Mouse (Mus musculus) heart, embryonic 14.5 days (tissue): Measurements from ENCODE around the gene Sgms1. TPM values are rescaled to one million over a fixed set of nuclear protein-coding genes. Genes with fewer than 3 reads are reported as not detected.

Source experiments
- ATAC-seq: fragments of 200-750 bp; cut with Nextera tagmentation; 2 replicates; pipeline ENCODE4 v1.8.0; 2017; ENCODE audit warnings: low read depth, moderate TSS enrichment; ENCODE audit not compliant: insufficient number of reproducible peaks, insufficient read depth, low FRiP score
- H3K27ac ChIP-seq, 2 experiments: fragments of 200-500 bp in 1 of 2; fragments of 300-500 bp in 1 of 2; sonication (generic) in 1 of 2; replicated peaks in 1 of 2; 2 replicates each; pipeline ENCODE4 v1.5.1; 2012 to 2014; ENCODE audit warnings: low read depth in 2 of 2, low read length in 2 of 2, control low read depth in 1 of 2, mild to moderate bottlenecking in 1 of 2, mixed read lengths in 1 of 2; ENCODE audit not compliant: control insufficient read depth in 1 of 2, insufficient read depth in 1 of 2
- H3K27me3 ChIP-seq: fragments of 300-500 bp; sonication (generic); 2 replicates; pipeline ENCODE4 v1.6.1; 2014; ENCODE audit warnings: mild to moderate bottlenecking, low read length, control low read depth; ENCODE audit not compliant: control insufficient read depth, insufficient read depth
- H3K36me3 ChIP-seq: fragments of 300-500 bp; sonication (generic); 2 replicates; pipeline ENCODE4 v1.6.1; 2014; ENCODE audit warnings: mild to moderate bottlenecking, control low read depth, low read length, mixed read lengths; ENCODE audit not compliant: control insufficient read depth, insufficient read depth
- H3K4me1 ChIP-seq, 2 experiments: fragments of 200-500 bp in 1 of 2; fragments of 300-500 bp in 1 of 2; sonication (generic) in 1 of 2; 2 replicates each; pipeline ENCODE4 v1.6.1; 2012 to 2014; ENCODE audit warnings: low read length in 2 of 2, control low read depth in 1 of 2, mixed read lengths in 1 of 2; ENCODE audit not compliant: control insufficient read depth in 2 of 2, insufficient read depth in 2 of 2
- H3K4me2 ChIP-seq: fragments of 300-500 bp; sonication (generic); 2 replicates; pipeline ENCODE4 v1.6.1; 2014; ENCODE audit warnings: mild to moderate bottlenecking, low read length
- H3K4me3 ChIP-seq, 2 experiments: fragments of 200-500 bp in 1 of 2; fragments of 300-500 bp in 1 of 2; sonication (generic) in 1 of 2; 2 replicates each; pipeline ENCODE4 v1.5.1; 2012 to 2014; ENCODE audit warnings: low read length in 2 of 2, mild to moderate bottlenecking in 2 of 2, control low read depth in 1 of 2, low read depth in 1 of 2, moderate library complexity in 1 of 2; ENCODE audit not compliant: control insufficient read depth in 1 of 2, insufficient read depth in 1 of 2
- H3K9ac ChIP-seq: fragments of 300-500 bp; sonication (generic); 2 replicates; pipeline ENCODE4 v1.6.1; 2014; ENCODE audit warnings: mild to moderate bottlenecking, low read length
- H3K9me3 ChIP-seq: fragments of 300-500 bp; sonication (generic); 2 replicates; pipeline ENCODE4 v1.6.1; 2016; ENCODE audit warnings: low read length, control low read depth; ENCODE audit not compliant: control insufficient read depth
- WGBS: fragments of 180-500 bp; shearing (Covaris S2); extraction: QIAGEN DNeasy Blood & Tissue Kit; methylation state at CpG from one replicate; pipeline ENCODE4 v1.1.7; 2014; 5-methylcytosine and 5-hydroxymethylcytosine counted together
- polyA plus RNA-seq: library from polyadenylated mRNA; unstranded; fragments of >200 nt; fragmentation: Nextera tagmentation; extraction: Ambion mirVana; gene quantifications from 2 replicates; pipeline ENCODE4 v1.2.1, GENCODE M21; 2014

Gene Sgms1
- polyA plus RNA-seq, 1 experiment from 2014 or later, result 41.3 TPM

- ATAC-seq, result no peak
- 11% methylated on average over 2 of the region's 2 CpGs for WGBS
- H3K9me3 ChIP-seq, result no peaks in the 10 kb centered on the region
- peak overlapping the region; percentile 0 to 86; a peak in 2 of 4 replicates for H3K27ac ChIP-seq
- no peak overlapping the region for H3K4me3 ChIP-seq
- no peaks in the 10 kb centered on the region for H3K36me3 ChIP-seq
- H3K4me2 ChIP-seq, result peak overlapping the region; percentile 41
- no peak overlapping the region for H3K9ac ChIP-seq
- H3K27me3 ChIP-seq, result no peaks in the 10 kb centered on the region
- peaks cover 34 to 77% of the 10 kb centered on the region in 2 experiments for H3K4me1 ChIP-seq
Observed at GRCm38 (mm10) chr19:32341091-32341490, 48.4 kb downstream of the Sgms1 start.

GRCm38 (mm10) chr19:32340168-32340567, 49.3 kb downstream of the Sgms1 start:
- Histone ChIP-seq H3K27ac (peak overlapping the region; percentile 66 to 86), H3K9me3 (no peaks in the 10 kb centered on the region), H3K4me2 (peak overlapping the region; percentile 41; the same call in 1 of the 2 replicates), H3K4me3 (no peak overlapping the region), H3K9ac (no peak overlapping the region), H3K4me1 (peaks cover 30 to 68% of the 10 kb centered on the region in 2 experiments), H3K36me3 (no peaks in the 10 kb centered on the region), H3K27me3 (no peaks in the 10 kb centered on the region)
- WGBS, result 29% methylated on average over 5 of the region's 5 CpGs
- ATAC-seq, result peak; percentile 28; the same call in 1 of the 2 replicates

GRCm38 (mm10) chr19:32337708-32338107, 51.8 kb downstream of the Sgms1 start:
- 58% methylated on average over 6 of the region's 6 CpGs for WGBS
- peaks cover 20 to 56% of the 10 kb centered on the region in 2 experiments for H3K4me1 ChIP-seq

GRCm38 (mm10) chr19:32334751-32335150, 54.8 kb downstream of the Sgms1 start:
- no peaks in the 10 kb centered on the region for H3K27me3 ChIP-seq
- WGBS, result 84% methylated on average over 2 of the region's 2 CpGs
- no peak overlapping the region for H3K9ac ChIP-seq
- no peak overlapping the region for H3K4me2 ChIP-seq
- ATAC-seq, result no peak
- H3K4me1 ChIP-seq, result peaks cover 7 to 32% of the 10 kb centered on the region in 2 experiments
- no peak overlapping the region for H3K27ac ChIP-seq
- H3K4me3 ChIP-seq, result no peak overlapping the region
- H3K9me3 ChIP-seq, result no peaks in the 10 kb centered on the region
- H3K36me3 ChIP-seq, result no peaks in the 10 kb centered on the region

More at GRCm38 (mm10) chr19:32337708-32338107, 51.8 kb downstream of the Sgms1 start:
- H3K27me3 ChIP-seq, result no peaks in the 10 kb centered on the region
- H3K9ac ChIP-seq, result no peak overlapping the region
- peak overlapping the region; percentile 37 to 47; a peak in 3 of 4 replicates for H3K27ac ChIP-seq
- H3K9me3 ChIP-seq, result no peaks in the 10 kb centered on the region
- H3K36me3 ChIP-seq, result no peaks in the 10 kb centered on the region
- H3K4me2 ChIP-seq, result no peak overlapping the region
- H3K4me3 ChIP-seq, result no peak overlapping the region
- ATAC-seq, result no peak

GRCm38 (mm10) chr19:32333544-32333943, 56.0 kb downstream of the Sgms1 start:
- H3K36me3 ChIP-seq, result no peaks in the 10 kb centered on the region
- ATAC-seq, result no peak
- H3K27me3 ChIP-seq, result no peaks in the 10 kb centered on the region
- no peak overlapping the region for H3K4me3 ChIP-seq
- 53% methylated on average over 4 of the region's 4 CpGs for WGBS
- no peak overlapping the region for H3K9ac ChIP-seq
- H3K27ac ChIP-seq, result no peak overlapping the region
- H3K4me1 ChIP-seq, result peaks cover 7 to 36% of the 10 kb centered on the region in 2 experiments
- no peak overlapping the region for H3K4me2 ChIP-seq
- no peaks in the 10 kb centered on the region for H3K9me3 ChIP-seq

- no peak for ATAC-seq
- Histone ChIP-seq H3K27me3 (no peaks in the 10 kb centered on the region), H3K4me2 (no peak overlapping the region), H3K9ac (no peak overlapping the region), H3K9me3 (no peaks in the 10 kb centered on the region), H3K4me3 (no peak overlapping the region), H3K36me3 (no peaks in the 10 kb centered on the region), H3K27ac (no peak overlapping the region), H3K4me1 (peaks cover 7 to 33% of the 10 kb centered on the region in 2 experiments)
- 88% methylated on average over 17 of the region's 17 CpGs for WGBS
Observed at GRCm38 (mm10) chr19:32332779-32333460, 56.6 kb downstream of the Sgms1 start.

- no peaks in the 10 kb centered on the region for H3K9me3 ChIP-seq
- H3K4me2 ChIP-seq, result no peak overlapping the region
- no peak overlapping the region for H3K9ac ChIP-seq
- H3K27ac ChIP-seq, result peak overlapping the region; percentile 10 to 31; a peak in 1 of 4 replicates
- H3K4me1 ChIP-seq, result peaks cover 18 to 48% of the 10 kb centered on the region in 2 experiments
- no peaks in the 10 kb centered on the region for H3K27me3 ChIP-seq
- WGBS, result 74% methylated on average over 3 of the region's 3 CpGs
- H3K36me3 ChIP-seq, result no peaks in the 10 kb centered on the region
- no peak for ATAC-seq
- no peak overlapping the region for H3K4me3 ChIP-seq
Observed at GRCm38 (mm10) chr19:32330231-32330630, 59.3 kb downstream of the Sgms1 start.
